Mouse (Mus musculus) heart, adult 2 months (tissue): ENCODE data around the gene Nexn. TPM values are rescaled to one million over a fixed set of nuclear protein-coding genes. Genes with fewer than 3 reads are reported as not detected.
A peak's percentile ranks its signal among the peaks of the same experiment; 100 is the strongest.
"Not testable (repeated sequence)": the region's sequence is repeated elsewhere in the genome, so short reads cannot be mapped to it uniquely, and the experiment has no call there.

Experiments used
- DNase-seq, 2 experiments: peaks; one replicate each; pipeline ENCODE4 v3.0.0; 2021
- H3K27ac ChIP-seq: fragments of 200-600 bp; 2 replicates; pipeline ENCODE4 v1.8.1; 2022
- H3K27me3 ChIP-seq: fragments of 200-500 bp; 2 replicates; pipeline ENCODE4 v1.6.1; 2012; ENCODE audit warnings: mild to moderate bottlenecking, low read length, inconsistent platforms, mixed read lengths; ENCODE audit not compliant: control insufficient read depth, insufficient read depth
- H3K36me3 ChIP-seq: fragments of 200-500 bp; 2 replicates; pipeline ENCODE4 v1.6.1; 2012; ENCODE audit warnings: low read length, inconsistent platforms; ENCODE audit not compliant: control insufficient read depth, insufficient read depth
- H3K4me1 ChIP-seq: fragments of 200-500 bp; 2 replicates; pipeline ENCODE4 v1.6.1; 2011; ENCODE audit warnings: low read length; ENCODE audit not compliant: control insufficient read depth, insufficient read depth
- H3K4me3 ChIP-seq: fragments of 200-600 bp; 2 replicates; pipeline ENCODE4 v1.8.1; 2022
- H3K79me2 ChIP-seq: fragments of 200-500 bp; replicated peaks from 2 replicates; pipeline ENCODE4 v1.6.1; 2012; ENCODE audit warnings: mild to moderate bottlenecking, inconsistent platforms, low read length, moderate library complexity, mixed read lengths; ENCODE audit not compliant: control insufficient read depth, insufficient read depth
- H3K9ac ChIP-seq: fragments of 200-500 bp; 2 replicates; pipeline ENCODE4 v1.6.1; 2012; ENCODE audit warnings: low read depth, mild to moderate bottlenecking, control low read depth, inconsistent platforms, low read length, mixed read lengths
- CTCF ChIP-seq: fragments of 200-600 bp; IDR thresholded peaks from 2 replicates; pipeline ENCODE4 v1.8.1; 2022; ENCODE audit warnings: antibody characterized with exemption, mild to moderate bottlenecking, moderate library complexity
- EP300 ChIP-seq: fragments of 200-500 bp; IDR thresholded peaks from 2 replicates; pipeline ENCODE4 v1.6.1; 2011; ENCODE audit warnings: low read depth, low read length, control low read depth; ENCODE audit not compliant: insufficient read depth
- POLR2A ChIP-seq: fragments of 200-500 bp; IDR thresholded peaks from 2 replicates; pipeline ENCODE4 v1.6.1; 2011; ENCODE audit warnings: mild to moderate bottlenecking, low read depth, low read length, control low read depth; ENCODE audit not compliant: insufficient read depth
- WGBS: fragments of 180-500 bp; shearing (Covaris S2); methylation state at CpG from one replicate; pipeline ENCODE4 v1.1.7; 2018; 5-methylcytosine and 5-hydroxymethylcytosine counted together
- intact Hi-C: fragments of 180-260 bp; cut with DNase I; formaldehyde crosslinking; loops from one replicate; pipeline ENCODE4 v1.15.1; 2025
- long read RNA-seq: library from polyadenylated mRNA; stranded (forward); transcript quantifications from one replicate; pipeline ENCODE4 v2.0.0, GENCODE M21; 2021
- polyA plus RNA-seq: library from polyadenylated mRNA; depleted of rRNA; stranded (reverse); fragments of >200 nt; gene quantifications from 2 replicates; pipeline ENCODE4 v1.2.3, GENCODE M21; 2012; rRNA removed
- total RNA-seq, 2 experiments: library from RNA; stranded (reverse); gene quantifications; 2 replicates each; pipeline ENCODE4 v1.2.3; 2021

Nexn gene
- total RNA-seq = 100 to 1,000 TPM; 316 to 339 TPM
- polyA plus RNA-seq = 16.4 and 27.2 TPM in 2 replicates
- long read RNA-seq, partial matches to known transcripts = 184 of 724 reads
- long read RNA-seq, other reads (novel, unspliced or antisense) = 538 of 724 reads

DNA sequence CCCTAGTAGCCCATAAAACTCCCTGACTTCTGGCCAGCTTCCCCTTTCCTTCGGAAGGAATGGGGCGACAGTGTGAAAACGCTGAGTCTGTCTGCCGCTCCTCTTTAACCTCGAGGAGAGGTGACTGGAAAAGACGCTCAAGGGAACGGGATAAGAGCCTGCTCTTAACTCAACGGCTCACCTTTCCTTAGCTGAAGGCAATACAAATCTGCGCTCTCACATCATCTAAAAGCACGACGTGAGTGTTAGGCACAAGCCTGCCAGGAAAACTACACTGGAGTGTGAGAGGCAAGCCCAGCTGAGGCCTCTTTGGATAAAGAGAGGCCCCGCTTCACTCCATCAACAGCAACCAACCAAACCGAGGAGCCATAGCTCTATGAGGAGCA lies at the start of gene Nexn:
TSS of gene Nexn (minus strand) at position 315 of the 386 bp plus-strand sequence.
- Histone ChIP-seq H3K36me3 (peaks cover 3% of the 10 kb centered on the region; the same call in 1 of the 2 replicates), H3K4me3 (peak within 1 kb of the TSS; percentile 62), H3K9ac (peak within 1 kb of the TSS; percentile 97), H3K4me1 (peaks cover 4% of the 10 kb centered on the region), H3K27me3 (no peaks in the 10 kb centered on the region), H3K27ac (peak within 1 kb of the TSS; percentile 98), H3K79me2 (no peaks in the 10 kb centered on the region)
- TF ChIP-seq CTCF = no peak
- no peak for TF ChIP-seq EP300
- peak; percentile 41; the same call in 1 of the 2 replicates for TF ChIP-seq POLR2A
- WGBS = 7% methylated on average over 13 of the region's 13 CpGs
- no peak for DNase-seq
- intact Hi-C loops = no loop called here

- H3K27ac ChIP-seq = no peak overlapping the region; the same call in 1 of the 2 replicates
- H3K4me1 ChIP-seq = no peaks in the 10 kb centered on the region
- DNase-seq = peak; percentile 84 to 86
- WGBS = 3% methylated on average over 7 of the region's 7 CpGs
- no peak overlapping the region for H3K4me3 ChIP-seq
- H3K36me3 ChIP-seq = no peaks in the 10 kb centered on the region
- H3K9ac ChIP-seq = no peak overlapping the region
- intact Hi-C loops = loop anchor here (1.0 to 10.0 kb wide), 2 partner anchors 56 to 201 kb away; no protein-coding TSS in a partner anchor
- TF ChIP-seq EP300 = peak; percentile 97
- no peak for TF ChIP-seq POLR2A
- 0 out of 2 replicates have a peak, but pooled peaks have one; percentile 99 for TF ChIP-seq CTCF
- H3K79me2 ChIP-seq = no peaks in the 10 kb centered on the region
- no peaks in the 10 kb centered on the region for H3K27me3 ChIP-seq
Observed at GRCm38 (mm10) chr3:152315613-152316012, 49.5 kb upstream of the Nexn start.

- H3K4me3 ChIP-seq, H3K27ac ChIP-seq, H3K4me1 ChIP-seq, H3K9ac ChIP-seq, H3K27me3 ChIP-seq, DNase-seq, H3K36me3 ChIP-seq, H3K79me2 ChIP-seq: not testable (repeated sequence)
- WGBS = 84% methylated on average over 14 of the region's 14 CpGs
- intact Hi-C loops = loop anchor here (1.0 to 10.0 kb wide), 2 partner anchors 55 to 200 kb away; no protein-coding TSS in a partner anchor
Observed at GRCm38 (mm10) chr3:152314666-152315065, 48.5 kb upstream of the Nexn start.

- intact Hi-C loops = no loop called here
- WGBS = 61% methylated on average over 9 of the region's 9 CpGs
- peaks cover 10% of the 10 kb centered on the region for H3K4me1 ChIP-seq
Observed at GRCm38 (mm10) chr3:152309250-152309645, 43.1 kb upstream of the Nexn start.

DNA sequence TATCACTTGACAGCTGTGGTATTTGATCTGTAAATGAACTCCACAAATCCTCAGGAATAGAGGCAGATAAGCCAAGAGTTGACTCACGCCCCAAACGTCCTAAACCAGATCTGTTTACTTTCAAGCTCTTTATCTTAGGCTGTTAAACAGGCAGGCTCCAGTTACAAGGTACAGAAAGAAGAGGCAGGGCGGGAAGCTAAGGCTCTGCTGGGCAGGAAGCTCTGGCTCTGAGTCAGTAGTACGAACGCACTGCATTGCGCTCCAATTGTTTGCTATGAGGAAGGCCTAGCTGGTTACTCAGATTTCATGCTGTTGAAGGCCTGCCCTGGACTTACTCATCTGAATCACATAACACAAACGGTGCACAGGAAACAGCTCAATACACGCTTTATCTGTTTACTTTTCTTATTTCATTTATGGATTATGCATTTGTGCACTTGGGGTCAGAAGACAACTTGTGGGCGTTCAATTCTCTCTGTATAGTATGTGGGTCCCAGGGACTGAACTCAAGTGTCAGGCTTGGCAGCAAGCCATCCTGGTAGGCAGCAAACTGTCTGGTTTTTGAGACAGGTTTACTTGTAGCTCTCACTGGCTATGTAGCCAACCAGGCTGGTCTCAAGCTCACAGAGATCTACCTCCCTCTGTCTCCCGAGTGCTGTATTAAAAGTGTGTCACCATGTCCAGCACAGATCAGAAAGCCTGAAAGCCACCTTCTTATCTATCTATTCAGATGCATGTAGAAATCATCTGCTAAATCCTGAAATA lies 42.5 kb upstream of the Nexn start:
- H3K4me1 ChIP-seq = peaks cover 12% of the 10 kb centered on the region
- no peak overlapping the region for H3K4me3 ChIP-seq
- H3K27ac ChIP-seq = peak overlapping the region; percentile 70
- H3K27me3 ChIP-seq = no peaks in the 10 kb centered on the region
- DNase-seq = peak in 1 of 2 experiments; percentile 52
- no peaks in the 10 kb centered on the region for H3K79me2 ChIP-seq
- WGBS = 22% methylated on average over 10 of the region's 10 CpGs
- intact Hi-C loops = no loop called here
- H3K36me3 ChIP-seq = peaks cover 6% of the 10 kb centered on the region
- peak overlapping the region; percentile 17; the same call in 1 of the 2 replicates for H3K9ac ChIP-seq
- TF ChIP-seq EP300 = 0 out of 2 replicates have a peak, but pooled peaks have one; percentile 19
- TF ChIP-seq POLR2A = no peak

More at GRCm38 (mm10) chr3:152309250-152309645, 43.1 kb upstream of the Nexn start:
- TF ChIP-seq EP300 (no peak), CTCF (no peak), POLR2A (no peak)
- no peak for DNase-seq
- H3K4me3 ChIP-seq = no peak overlapping the region
- peak overlapping the region; percentile 70 for H3K27ac ChIP-seq
- H3K79me2 ChIP-seq = no peaks in the 10 kb centered on the region
- H3K9ac ChIP-seq = no peak overlapping the region; the same call in 1 of the 2 replicates
- H3K36me3 ChIP-seq = peaks cover 3% of the 10 kb centered on the region
- no peaks in the 10 kb centered on the region for H3K27me3 ChIP-seq

GRCm38 (mm10) chr3:152305971-152306370 lies 39.8 kb upstream of the Nexn start:
- no peak for DNase-seq
- WGBS = 76% methylated on average over 4 of the region's 4 CpGs
- Histone ChIP-seq H3K4me3 (no peak overlapping the region), H3K27me3 (no peaks in the 10 kb centered on the region), H3K27ac (peak overlapping the region; percentile 94), H3K9ac (0 out of 2 replicates have a peak overlapping the region, but pooled peaks have one; percentile 8), H3K4me1 (peaks cover 12% of the 10 kb centered on the region), H3K36me3 (peaks cover 6% of the 10 kb centered on the region), H3K79me2 (no peaks in the 10 kb centered on the region)
- intact Hi-C loops = loop anchor here (2.0 kb wide), 1 partner anchor 41 kb away; no protein-coding TSS in a partner anchor
- TF ChIP-seq CTCF = no peak
- TF ChIP-seq POLR2A = no peak
- no peak for TF ChIP-seq EP300
